Mouse (Mus musculus): Measurements from ENCODE around the gene Aldh2. TPM values are rescaled to one million over a fixed set of nuclear protein-coding genes. Genes with fewer than 3 reads are reported as not detected.

The Aldh2 gene
- total and polyA plus RNA-seq, 2 experiments from 2014 or later: 77.2 to 115 TPM

GRCm38 (mm10) chr5:121570787-121571186, 22.8 kb downstream of the Aldh2 start:
- ATAC-seq (no peak), DNase-seq (no peak)
- no peaks in the 10 kb centered on the region for H3K4me1 ChIP-seq (ENCODE audit: insufficient read depth)
- no peaks in the 10 kb centered on the region for H3K9me3 ChIP-seq (ENCODE audit: low read length)
- 86% methylated on average over 1 of the region's 1 CpGs for WGBS
- peaks cover 43% of the 10 kb centered on the region for H3K36me3 ChIP-seq (ENCODE audit: insufficient read depth)
- H3K4me2 ChIP-seq (ENCODE audit: low read depth): no peak overlapping the region
- H3K27me3 ChIP-seq (ENCODE audit: insufficient read depth, low read length): no peaks in the 10 kb centered on the region
- no peak for TF ChIP-seq CTCF (IDR thresholded peaks at IDR 0.05; ENCODE audit: low read depth)
- H3K9ac ChIP-seq: no peak overlapping the region
- no peak overlapping the region for H3K4me3 ChIP-seq (ENCODE audit: low read depth, low read length)
- no peak overlapping the region for H3K27ac ChIP-seq (ENCODE audit: low read depth, low read length)

- H3K9ac ChIP-seq: no peak overlapping the region
- no peaks in the 10 kb centered on the region for H3K4me1 ChIP-seq (ENCODE audit: insufficient read depth)
- H3K4me2 ChIP-seq (ENCODE audit: low read depth): no peak overlapping the region
- no peaks in the 10 kb centered on the region for H3K9me3 ChIP-seq (ENCODE audit: low read length)
- DNase-seq: no peak
- 75% methylated on average over 8 of the region's 9 CpGs for WGBS
- no peak for TF ChIP-seq CTCF (IDR thresholded peaks at IDR 0.05; ENCODE audit: low read depth)
- no peak overlapping the region for H3K27ac ChIP-seq (ENCODE audit: low read depth, low read length)
- peaks cover 37% of the 10 kb centered on the region for H3K36me3 ChIP-seq (ENCODE audit: insufficient read depth)
- H3K4me3 ChIP-seq (ENCODE audit: low read depth, low read length): no peak overlapping the region
- ATAC-seq: no peak
- H3K27me3 ChIP-seq (ENCODE audit: insufficient read depth, low read length): no peaks in the 10 kb centered on the region
Measured at GRCm38 (mm10) chr5:121569881-121570420, 23.7 kb downstream of the Aldh2 start.

- Histone ChIP-seq H3K4me3 (ENCODE audit: low read depth, low read length) (no peak overlapping the region), H3K4me1 (ENCODE audit: insufficient read depth) (no peaks in the 10 kb centered on the region), H3K9ac (no peak overlapping the region), H3K27me3 (ENCODE audit: insufficient read depth, low read length) (no peaks in the 10 kb centered on the region), H3K4me2 (ENCODE audit: low read depth) (no peak overlapping the region), H3K36me3 (ENCODE audit: insufficient read depth) (peaks cover 24% of the 10 kb centered on the region), H3K9me3 (ENCODE audit: low read length) (no peaks in the 10 kb centered on the region), H3K27ac (ENCODE audit: low read depth, low read length) (no peak overlapping the region)
- DNase-seq: no peak
- WGBS: 91% methylated on average over 16 of the region's 16 CpGs
- no peak for TF ChIP-seq CTCF (IDR thresholded peaks at IDR 0.05; ENCODE audit: low read depth)
- no peak for ATAC-seq
Measured at GRCm38 (mm10) chr5:121566035-121566681, 27.5 kb downstream of the Aldh2 start.

- H3K36me3 ChIP-seq (ENCODE audit: insufficient read depth): peaks cover 13% of the 10 kb centered on the region; the same call in 1 of the 2 replicates
- H3K4me3 ChIP-seq (ENCODE audit: low read depth, low read length): no peak overlapping the region
- H3K4me1 ChIP-seq (ENCODE audit: insufficient read depth): no peaks in the 10 kb centered on the region
- ATAC-seq: peak; percentile 74
- peak; percentile 82 for TF ChIP-seq CTCF (IDR thresholded peaks at IDR 0.05; ENCODE audit: low read depth)
- no peak overlapping the region for H3K27ac ChIP-seq (ENCODE audit: low read depth, low read length)
- H3K4me2 ChIP-seq (ENCODE audit: low read depth): peak overlapping the region; percentile 21; the same call in 1 of the 2 replicates
- DNase-seq: peak; percentile 84
- H3K9me3 ChIP-seq (ENCODE audit: low read length): no peaks in the 10 kb centered on the region
- no peaks in the 10 kb centered on the region for H3K27me3 ChIP-seq (ENCODE audit: insufficient read depth, low read length)
- WGBS: 13% methylated on average over 11 of the region's 11 CpGs
- H3K9ac ChIP-seq: no peak overlapping the region
Measured at GRCm38 (mm10) chr5:121564468-121564895, 29.1 kb downstream of the Aldh2 start.

- Histone ChIP-seq H3K27me3 (ENCODE audit: insufficient read depth, low read length) (no peaks in the 10 kb centered on the region), H3K36me3 (ENCODE audit: insufficient read depth) (0 out of 2 replicates have a peak, but pooled peaks cover 3% of the 10 kb centered on the region), H3K4me1 (ENCODE audit: insufficient read depth) (no peaks in the 10 kb centered on the region), H3K9ac (no peak overlapping the region), H3K9me3 (ENCODE audit: low read length) (no peaks in the 10 kb centered on the region), H3K4me3 (ENCODE audit: low read depth, low read length) (no peak overlapping the region), H3K4me2 (ENCODE audit: low read depth) (no peak overlapping the region), H3K27ac (ENCODE audit: low read depth, low read length) (no peak overlapping the region)
- DNase-seq: no peak
- WGBS: 93% methylated on average over 3 of the region's 3 CpGs
- ATAC-seq: no peak
- TF ChIP-seq CTCF (IDR thresholded peaks at IDR 0.05; ENCODE audit: low read depth): no peak
Measured at GRCm38 (mm10) chr5:121562436-121562835, 31.2 kb downstream of the Aldh2 start.

- H3K4me3 ChIP-seq (ENCODE audit: low read depth, low read length): no peak overlapping the region
- WGBS: 86% methylated on average over 7 of the region's 7 CpGs
- no peak for TF ChIP-seq CTCF (IDR thresholded peaks at IDR 0.05; ENCODE audit: low read depth)
- H3K27me3 ChIP-seq (ENCODE audit: insufficient read depth, low read length): no peaks in the 10 kb centered on the region
- H3K9me3 ChIP-seq (ENCODE audit: low read length): no peaks in the 10 kb centered on the region
- ATAC-seq: no peak
- H3K27ac ChIP-seq (ENCODE audit: low read depth, low read length): no peak overlapping the region
- H3K4me1 ChIP-seq (ENCODE audit: insufficient read depth): peaks cover 4% of the 10 kb centered on the region
- no peak overlapping the region for H3K9ac ChIP-seq
- DNase-seq: no peak
- no peaks in the 10 kb centered on the region for H3K36me3 ChIP-seq (ENCODE audit: insufficient read depth)
- H3K4me2 ChIP-seq (ENCODE audit: low read depth): no peak overlapping the region
Measured at GRCm38 (mm10) chr5:121549196-121549595, 44.4 kb downstream of the Aldh2 start.

- DNase-seq (no peak), ATAC-seq (no peak)
- WGBS: 97% methylated on average over 3 of the region's 3 CpGs
- Histone ChIP-seq H3K4me2 (ENCODE audit: low read depth) (no peak overlapping the region), H3K9me3 (ENCODE audit: low read length) (no peaks in the 10 kb centered on the region), H3K4me3 (ENCODE audit: low read depth, low read length) (no peak overlapping the region), H3K27ac (ENCODE audit: low read depth, low read length) (no peak overlapping the region), H3K9ac (no peak overlapping the region), H3K36me3 (ENCODE audit: insufficient read depth) (no peaks in the 10 kb centered on the region), H3K27me3 (ENCODE audit: insufficient read depth, low read length) (no peaks in the 10 kb centered on the region), H3K4me1 (ENCODE audit: insufficient read depth) (peaks cover 10% of the 10 kb centered on the region)
- TF ChIP-seq CTCF (IDR thresholded peaks at IDR 0.05; ENCODE audit: low read depth): no peak
Measured at GRCm38 (mm10) chr5:121547084-121547483, 46.5 kb downstream of the Aldh2 start.

Measured in forebrain, postnatal 0 days (tissue).